Mouse (Mus musculus): ENCODE results near the gene Fam167b. TPM values are rescaled to one million over a fixed set of nuclear protein-coding genes. Genes with fewer than 3 reads are reported as not detected.

Fam167b gene
- 1.4 and 1.7 TPM in 2 replicates for polyA plus RNA-seq (2015; fragmentation: Nextera tagmentation; extraction: Ambion mirVana)

- Histone ChIP-seq H3K27ac (ENCODE audit: low read depth, low read length) (no peak within 1 kb of the TSS), H3K4me2 (replicated peaks; ENCODE audit: low read depth) (no peak within 1 kb of the TSS; the same call in 1 of the 2 replicates), H3K4me1 (replicated peaks; ENCODE audit: control insufficient read depth, insufficient read depth, low read length) (no peaks in the 10 kb centered on the region), H3K9ac (ENCODE audit: low read depth, low read length) (no peak within 1 kb of the TSS), H3K27me3 (replicated peaks; ENCODE audit: control insufficient read depth, insufficient read depth, low read length) (no peaks in the 10 kb centered on the region), H3K36me3 (ENCODE audit: control insufficient read depth, insufficient read depth) (no peaks in the 10 kb centered on the region), H3K4me3 (ENCODE audit: low read depth, low read length) (no peak within 1 kb of the TSS), H3K9me3 (ENCODE audit: control insufficient read depth) (no peaks in the 10 kb centered on the region)
- no peak for TF ChIP-seq CTCF (IDR thresholded peaks at IDR 0.05; ENCODE audit: low read depth)
- WGBS = 71% methylated on average over 5 of the region's 5 CpGs
- ATAC-seq = no peak
Measured at GRCm38 (mm10) chr4:129578466-129578865, at the start of gene Fam167b. Gene Fam167b, minus strand, starts transcription at chr4:129578549.

- ATAC-seq = no peak
- 74% methylated on average over 6 of the region's 6 CpGs for WGBS
- Histone ChIP-seq H3K9me3 (ENCODE audit: control insufficient read depth) (no peaks in the 10 kb centered on the region), H3K4me1 (replicated peaks; ENCODE audit: control insufficient read depth, insufficient read depth, low read length) (peaks cover 12% of the 10 kb centered on the region; the same call in 1 of the 2 replicates), H3K27ac (ENCODE audit: low read depth, low read length) (no peak overlapping the region), H3K9ac (ENCODE audit: low read depth, low read length) (no peak overlapping the region), H3K4me2 (replicated peaks; ENCODE audit: low read depth) (no peak overlapping the region), H3K27me3 (replicated peaks; ENCODE audit: control insufficient read depth, insufficient read depth, low read length) (no peaks in the 10 kb centered on the region), H3K4me3 (ENCODE audit: low read depth, low read length) (no peak overlapping the region), H3K36me3 (ENCODE audit: control insufficient read depth, insufficient read depth) (peaks cover 44% of the 10 kb centered on the region)
- TF ChIP-seq CTCF (IDR thresholded peaks at IDR 0.05; ENCODE audit: low read depth) = no peak
Measured at GRCm38 (mm10) chr4:129626035-129626434, 47.7 kb upstream of the Fam167b start.

GRCm38 (mm10) chr4:129625496-129625895 lies 47.1 kb upstream of the Fam167b start:
- Histone ChIP-seq H3K4me2 (replicated peaks; ENCODE audit: low read depth) (peak overlapping the region; percentile 86; the same call in 1 of the 2 replicates), H3K36me3 (ENCODE audit: control insufficient read depth, insufficient read depth) (peaks cover 40% of the 10 kb centered on the region)
- ATAC-seq = no peak

GRCm38 (mm10) chr4:129625029-129625370 lies 46.7 kb upstream of the Fam167b start:
- 0 out of 2 replicates have a peak overlapping the region, but pooled peaks have one; percentile 17 for H3K9ac ChIP-seq (ENCODE audit: low read depth, low read length)
- no peak for TF ChIP-seq CTCF (IDR thresholded peaks at IDR 0.05; ENCODE audit: low read depth)
- no peaks in the 10 kb centered on the region for H3K27me3 ChIP-seq (replicated peaks; ENCODE audit: control insufficient read depth, insufficient read depth, low read length)
- ATAC-seq = 0 out of 2 replicates have a peak, but pooled peaks have one; percentile 2
- H3K4me3 ChIP-seq (ENCODE audit: low read depth, low read length) = peak overlapping the region; percentile 64
- H3K36me3 ChIP-seq (ENCODE audit: control insufficient read depth, insufficient read depth) = peaks cover 35% of the 10 kb centered on the region
- H3K27ac ChIP-seq (ENCODE audit: low read depth, low read length) = peak overlapping the region; percentile 86
- H3K4me2 ChIP-seq (replicated peaks; ENCODE audit: low read depth) = peak overlapping the region; percentile 86
- no peaks in the 10 kb centered on the region for H3K9me3 ChIP-seq (ENCODE audit: control insufficient read depth)
- 16% methylated on average over 6 of the region's 6 CpGs for WGBS
- peaks cover 12% of the 10 kb centered on the region; the same call in 1 of the 2 replicates for H3K4me1 ChIP-seq (replicated peaks; ENCODE audit: control insufficient read depth, insufficient read depth, low read length)

More at GRCm38 (mm10) chr4:129625496-129625895, 47.1 kb upstream of the Fam167b start:
- no peaks in the 10 kb centered on the region for H3K27me3 ChIP-seq (replicated peaks; ENCODE audit: control insufficient read depth, insufficient read depth, low read length)
- 47% methylated on average over 4 of the region's 4 CpGs for WGBS
- H3K27ac ChIP-seq (ENCODE audit: low read depth, low read length) = no peak overlapping the region
- no peak for TF ChIP-seq CTCF (IDR thresholded peaks at IDR 0.05; ENCODE audit: low read depth)
- H3K4me1 ChIP-seq (replicated peaks; ENCODE audit: control insufficient read depth, insufficient read depth, low read length) = peaks cover 12% of the 10 kb centered on the region; the same call in 1 of the 2 replicates
- no peak overlapping the region for H3K4me3 ChIP-seq (ENCODE audit: low read depth, low read length)
- H3K9me3 ChIP-seq (ENCODE audit: control insufficient read depth) = no peaks in the 10 kb centered on the region
- H3K9ac ChIP-seq (ENCODE audit: low read depth, low read length) = no peak overlapping the region

GRCm38 (mm10) chr4:129624281-129625028 lies 46.1 kb upstream of the Fam167b start:
- 2% methylated on average over 18 of the region's 18 CpGs for WGBS
- H3K9ac ChIP-seq (ENCODE audit: low read depth, low read length) = peak overlapping the region; percentile 67
- H3K27me3 ChIP-seq (replicated peaks; ENCODE audit: control insufficient read depth, insufficient read depth, low read length) = no peaks in the 10 kb centered on the region
- TF ChIP-seq CTCF (IDR thresholded peaks at IDR 0.05; ENCODE audit: low read depth) = no peak
- H3K4me1 ChIP-seq (replicated peaks; ENCODE audit: control insufficient read depth, insufficient read depth, low read length) = peaks cover 12% of the 10 kb centered on the region; the same call in 1 of the 2 replicates
- peak overlapping the region; percentile 86 for H3K4me2 ChIP-seq (replicated peaks; ENCODE audit: low read depth)
- peak overlapping the region; percentile 64 for H3K4me3 ChIP-seq (ENCODE audit: low read depth, low read length)
- ATAC-seq = peak; percentile 86
- H3K27ac ChIP-seq (ENCODE audit: low read depth, low read length) = peak overlapping the region; percentile 86
- H3K9me3 ChIP-seq (ENCODE audit: control insufficient read depth) = no peaks in the 10 kb centered on the region
- peaks cover 29% of the 10 kb centered on the region for H3K36me3 ChIP-seq (ENCODE audit: control insufficient read depth, insufficient read depth)

- no peak for ATAC-seq
- TF ChIP-seq CTCF (IDR thresholded peaks at IDR 0.05; ENCODE audit: low read depth) = no peak
- H3K9me3 ChIP-seq (ENCODE audit: control insufficient read depth) = no peaks in the 10 kb centered on the region
- H3K27ac ChIP-seq (ENCODE audit: low read depth, low read length) = peak within 1 kb of the TSS; percentile 86
- 0% methylated on average over 10 of the region's 10 CpGs for WGBS
- peak within 1 kb of the TSS; percentile 86 for H3K4me2 ChIP-seq (replicated peaks; ENCODE audit: low read depth)
- H3K4me3 ChIP-seq (ENCODE audit: low read depth, low read length) = peak within 1 kb of the TSS; percentile 64
- H3K4me1 ChIP-seq (replicated peaks; ENCODE audit: control insufficient read depth, insufficient read depth, low read length) = peaks cover 12% of the 10 kb centered on the region; the same call in 1 of the 2 replicates
- H3K9ac ChIP-seq (ENCODE audit: low read depth, low read length) = peak within 1 kb of the TSS; percentile 67
- H3K27me3 ChIP-seq (replicated peaks; ENCODE audit: control insufficient read depth, insufficient read depth, low read length) = no peaks in the 10 kb centered on the region
- peaks cover 22% of the 10 kb centered on the region for H3K36me3 ChIP-seq (ENCODE audit: control insufficient read depth, insufficient read depth)
Measured at GRCm38 (mm10) chr4:129623681-129624091, 45.3 kb upstream of the Fam167b start, which contains the start of gene Ccdc28b. Gene Ccdc28b, minus strand, starts transcription at chr4:129623947.

All from intestine, postnatal 0 days (tissue).